Mouse (Mus musculus) C2C12 (cell line): Measurements from ENCODE around the gene Ank3.

ENCODE experiments used
- CEBPB ChIP-seq: IDR thresholded peaks from one replicate; pipeline ENCODE4 v1.6.1; 2011; ENCODE audit warnings: low read depth, mild to moderate bottlenecking, control low read depth, moderate library complexity
- CTCF ChIP-seq: IDR thresholded peaks from one replicate; pipeline ENCODE4 v1.5.1; 2011; ENCODE audit not compliant: control insufficient read depth, insufficient read depth, insufficient read length
- FOSL1 ChIP-seq: IDR thresholded peaks from one replicate; pipeline ENCODE4 v1.8.0; 2011; ENCODE audit warnings: mild to moderate bottlenecking, low read length; ENCODE audit not compliant: poor library complexity, insufficient read depth, severe bottlenecking
- MAX ChIP-seq: IDR thresholded peaks from one replicate; pipeline ENCODE4 v1.6.1; 2011; ENCODE audit warnings: mild to moderate bottlenecking, control low read depth
- USF1 ChIP-seq: IDR thresholded peaks from one replicate; pipeline ENCODE4 v1.6.1; 2011; ENCODE audit warnings: low read depth, mild to moderate bottlenecking, control low read depth, moderate library complexity

- TF ChIP-seq CTCF (no peak), USF1 (no peak), MAX (no peak), FOSL1 (no peak), CEBPB (no peak)
These were observed 392.0 kb downstream of the Ank3 start for GRCm38 (mm10) chr10:69790606-69791005.
